Mouse (Mus musculus) cerebellum, adult 11 months (tissue): Measurements from ENCODE around the gene Snrpf.

Experiments
- DNase-seq: peaks from one replicate; pipeline ENCODE4 v3.0.0; 2022

The Snrpf gene

GRCm38 (mm10) chr10:93589281-93589848, at the start of gene Snrpf:
Snrpf (minus strand) TSS chr10:93589706.
- peak; percentile 91 for DNase-seq

GRCm38 (mm10) chr10:93635941-93636340, 46.4 kb upstream of the Snrpf start:
- no peak for DNase-seq

- DNase-seq, result no peak
These were observed 44.5 kb upstream of the Snrpf start for GRCm38 (mm10) chr10:93633971-93634370.

- DNase-seq, result peak; percentile 86
These were observed 44.1 kb upstream of the Snrpf start for GRCm38 (mm10) chr10:93633563-93633962.

- DNase-seq, result no peak
These were observed 42.6 kb upstream of the Snrpf start for GRCm38 (mm10) chr10:93632086-93632485.

- no peak for DNase-seq
These were observed 40.8 kb upstream of the Snrpf start for GRCm38 (mm10) chr10:93630310-93630709.

- DNase-seq, result no peak
These were observed 34.6 kb upstream of the Snrpf start for GRCm38 (mm10) chr10:93624151-93624550.

- no peak for DNase-seq
These were observed 34.2 kb upstream of the Snrpf start for GRCm38 (mm10) chr10:93623725-93624124.

GRCm38 (mm10) chr10:93620438-93621179, 31.1 kb upstream of the Snrpf start:
- no peak for DNase-seq

GRCm38 (mm10) chr10:93614850-93615249, 25.3 kb upstream of the Snrpf start:
- no peak for DNase-seq

GRCm38 (mm10) chr10:93611419-93612007, 22.0 kb upstream of the Snrpf start:
- peak; percentile 54 for DNase-seq

GRCm38 (mm10) chr10:93610896-93611295, 21.4 kb upstream of the Snrpf start:
- no peak for DNase-seq

- no peak for DNase-seq
These were observed 19.7 kb upstream of the Snrpf start for GRCm38 (mm10) chr10:93609236-93609635.

GRCm38 (mm10) chr10:93608051-93608450, 18.5 kb upstream of the Snrpf start:
- no peak for DNase-seq

GRCm38 (mm10) chr10:93606326-93606725, 16.8 kb upstream of the Snrpf start:
- DNase-seq, result no peak

- DNase-seq, result no peak
These were observed 13.8 kb upstream of the Snrpf start for GRCm38 (mm10) chr10:93603256-93603655.

GRCm38 (mm10) chr10:93602309-93602708, 12.8 kb upstream of the Snrpf start:
- DNase-seq, result no peak

GRCm38 (mm10) chr10:93596641-93597040, 7.1 kb upstream of the Snrpf start:
- DNase-seq, result no peak

- DNase-seq, result no peak
These were observed 6.3 kb upstream of the Snrpf start for GRCm38 (mm10) chr10:93595831-93596230.

- DNase-seq, result peak; percentile 88
These were observed 4.5 kb upstream of the Snrpf start for GRCm38 (mm10) chr10:93594022-93594482.

GRCm38 (mm10) chr10:93592456-93592855, 3.0 kb upstream of the Snrpf start:
- DNase-seq, result no peak

GRCm38 (mm10) chr10:93588796-93589195, 710 bp downstream of the Snrpf start:
- no peak for DNase-seq

- DNase-seq, result peak; percentile 57
These were observed 12.1 kb downstream of the Snrpf start for GRCm38 (mm10) chr10:93577271-93577886.

GRCm38 (mm10) chr10:93575960-93576359, 13.5 kb downstream of the Snrpf start:
- DNase-seq, result no peak
